Mouse (Mus musculus): ENCODE measurements around the gene Mta3. TPM values are rescaled to one million over a fixed set of nuclear protein-coding genes. Genes with fewer than 3 reads are reported as not detected.

Mta3 gene
- polyA plus RNA-seq, 1 experiment, result 30.5 TPM

- WGBS, result 54% methylated on average over 9 of the region's 9 CpGs
- Histone ChIP-seq H3K27me3 (ENCODE audit: control insufficient read depth, insufficient read depth, low read length) (no peaks in the 10 kb centered on the region), H3K4me1 (ENCODE audit: control insufficient read depth, insufficient read depth, insufficient read length) (peaks cover 12% of the 10 kb centered on the region; the same call in 1 of the 2 replicates), H3K27ac (ENCODE audit: insufficient read depth, low read length) (peak overlapping the region; percentile 13), H3K4me3 (ENCODE audit: extremely low read depth, insufficient read depth, insufficient read length) (no peak overlapping the region), H3K36me3 (ENCODE audit: control insufficient read depth, insufficient read depth, low read length) (peaks cover 10% of the 10 kb centered on the region; the same call in 1 of the 2 replicates)
- DNase-seq (ENCODE audit: low read depth in 1 of 2, low spot score in 2 of 2), result no peak
- TF ChIP-seq CTCF (IDR thresholded peaks at IDR 0.05; ENCODE audit: extremely low read depth, insufficient read depth, insufficient read length, insufficient replicate concordance), result no peak
- no peak for TF ChIP-seq POLR2A (IDR thresholded peaks at IDR 0.05; ENCODE audit: low read depth, low read length)
Measured at GRCm38 (mm10) chr17:83777462-83778051, 71.6 kb downstream of the Mta3 start.

GRCm38 (mm10) chr17:83780228-83780627 is 74.3 kb downstream of the Mta3 start:
- H3K4me3 ChIP-seq (ENCODE audit: extremely low read depth, insufficient read depth, insufficient read length), result no peak overlapping the region
- 81% methylated on average over 5 of the region's 5 CpGs for WGBS
- no peak overlapping the region for H3K27ac ChIP-seq (ENCODE audit: insufficient read depth, low read length)
- TF ChIP-seq CTCF (IDR thresholded peaks at IDR 0.05; ENCODE audit: extremely low read depth, insufficient read depth, insufficient read length, insufficient replicate concordance), result no peak
- no peak for TF ChIP-seq POLR2A (IDR thresholded peaks at IDR 0.05; ENCODE audit: low read depth, low read length)
- 0 out of 2 replicates have a peak, but pooled peaks cover 3% of the 10 kb centered on the region for H3K4me1 ChIP-seq (ENCODE audit: control insufficient read depth, insufficient read depth, insufficient read length)
- peaks cover 17% of the 10 kb centered on the region for H3K36me3 ChIP-seq (ENCODE audit: control insufficient read depth, insufficient read depth, low read length)
- no peaks in the 10 kb centered on the region for H3K27me3 ChIP-seq (ENCODE audit: control insufficient read depth, insufficient read depth, low read length)
- DNase-seq (ENCODE audit: low read depth in 1 of 2, low spot score in 2 of 2), result no peak

- TF ChIP-seq POLR2A (IDR thresholded peaks at IDR 0.05; ENCODE audit: low read depth, low read length) (no peak), CTCF (IDR thresholded peaks at IDR 0.05; ENCODE audit: extremely low read depth, insufficient read depth, insufficient read length, insufficient replicate concordance) (no peak)
- no peak overlapping the region for H3K4me3 ChIP-seq (ENCODE audit: extremely low read depth, insufficient read depth, insufficient read length)
- 92% methylated on average over 5 of the region's 5 CpGs for WGBS
- H3K27ac ChIP-seq (ENCODE audit: insufficient read depth, low read length), result no peak overlapping the region
- H3K27me3 ChIP-seq (ENCODE audit: control insufficient read depth, insufficient read depth, low read length), result no peaks in the 10 kb centered on the region
- H3K36me3 ChIP-seq (ENCODE audit: control insufficient read depth, insufficient read depth, low read length), result peaks cover 17% of the 10 kb centered on the region
- DNase-seq (ENCODE audit: low read depth in 1 of 2, low spot score in 2 of 2), result no peak
- peaks cover 4% of the 10 kb centered on the region; the same call in 1 of the 2 replicates for H3K4me1 ChIP-seq (ENCODE audit: control insufficient read depth, insufficient read depth, insufficient read length)
Measured at GRCm38 (mm10) chr17:83782740-83783139, 76.8 kb downstream of the Mta3 start.

- Histone ChIP-seq H3K36me3 (ENCODE audit: control insufficient read depth, insufficient read depth, low read length) (peaks cover 22% of the 10 kb centered on the region), H3K27me3 (ENCODE audit: control insufficient read depth, insufficient read depth, low read length) (no peaks in the 10 kb centered on the region), H3K4me1 (ENCODE audit: control insufficient read depth, insufficient read depth, insufficient read length) (peaks cover 6% of the 10 kb centered on the region; the same call in 1 of the 2 replicates), H3K4me3 (ENCODE audit: extremely low read depth, insufficient read depth, insufficient read length) (no peak overlapping the region), H3K27ac (ENCODE audit: insufficient read depth, low read length) (peak overlapping the region; percentile 54)
- DNase-seq (ENCODE audit: low read depth in 1 of 2, low spot score in 2 of 2), result no peak
- WGBS, result 92% methylated on average over 6 of the region's 6 CpGs
- TF ChIP-seq CTCF (IDR thresholded peaks at IDR 0.05; ENCODE audit: extremely low read depth, insufficient read depth, insufficient read length, insufficient replicate concordance) (no peak), POLR2A (IDR thresholded peaks at IDR 0.05; ENCODE audit: low read depth, low read length) (no peak)
Measured at GRCm38 (mm10) chr17:83786418-83786817, 80.5 kb downstream of the Mta3 start.

- 41% methylated on average over 5 of the region's 5 CpGs for WGBS
- peaks cover 25% of the 10 kb centered on the region for H3K36me3 ChIP-seq (ENCODE audit: control insufficient read depth, insufficient read depth, low read length)
- H3K4me3 ChIP-seq (ENCODE audit: extremely low read depth, insufficient read depth, insufficient read length), result no peak overlapping the region
- H3K27me3 ChIP-seq (ENCODE audit: control insufficient read depth, insufficient read depth, low read length), result no peaks in the 10 kb centered on the region
- TF ChIP-seq POLR2A (IDR thresholded peaks at IDR 0.05; ENCODE audit: low read depth, low read length) (no peak), CTCF (IDR thresholded peaks at IDR 0.05; ENCODE audit: extremely low read depth, insufficient read depth, insufficient read length, insufficient replicate concordance) (no peak)
- DNase-seq (ENCODE audit: low read depth in 1 of 2, low spot score in 2 of 2), result no peak
- peaks cover 6% of the 10 kb centered on the region; the same call in 1 of the 2 replicates for H3K4me1 ChIP-seq (ENCODE audit: control insufficient read depth, insufficient read depth, insufficient read length)
- H3K27ac ChIP-seq (ENCODE audit: insufficient read depth, low read length), result no peak overlapping the region
Measured at GRCm38 (mm10) chr17:83790158-83790557, 84.2 kb downstream of the Mta3 start.

- 96% methylated on average over 23 of the region's 23 CpGs for WGBS
- H3K27me3 ChIP-seq (ENCODE audit: control insufficient read depth, insufficient read depth, low read length), result no peaks in the 10 kb centered on the region
- DNase-seq (ENCODE audit: low read depth in 1 of 2, low spot score in 2 of 2), result no peak
- H3K4me3 ChIP-seq (ENCODE audit: extremely low read depth, insufficient read depth, insufficient read length), result no peak overlapping the region
- peaks cover 2% of the 10 kb centered on the region; the same call in 1 of the 2 replicates for H3K4me1 ChIP-seq (ENCODE audit: control insufficient read depth, insufficient read depth, insufficient read length)
- TF ChIP-seq CTCF (IDR thresholded peaks at IDR 0.05; ENCODE audit: extremely low read depth, insufficient read depth, insufficient read length, insufficient replicate concordance), result no peak
- TF ChIP-seq POLR2A (IDR thresholded peaks at IDR 0.05; ENCODE audit: low read depth, low read length), result no peak
- H3K27ac ChIP-seq (ENCODE audit: insufficient read depth, low read length), result no peak overlapping the region
- peaks cover 28% of the 10 kb centered on the region for H3K36me3 ChIP-seq (ENCODE audit: control insufficient read depth, insufficient read depth, low read length)
Measured at GRCm38 (mm10) chr17:83792388-83792787, 86.4 kb downstream of the Mta3 start.

GRCm38 (mm10) chr17:83795121-83795520 is 89.2 kb downstream of the Mta3 start:
- no peak for DNase-seq (ENCODE audit: low read depth in 1 of 2, low spot score in 2 of 2)
- Histone ChIP-seq H3K36me3 (ENCODE audit: control insufficient read depth, insufficient read depth, low read length) (peaks cover 22% of the 10 kb centered on the region), H3K4me1 (ENCODE audit: control insufficient read depth, insufficient read depth, insufficient read length) (peaks cover 9% of the 10 kb centered on the region; the same call in 1 of the 2 replicates), H3K4me3 (ENCODE audit: extremely low read depth, insufficient read depth, insufficient read length) (no peak overlapping the region), H3K27me3 (ENCODE audit: control insufficient read depth, insufficient read depth, low read length) (no peaks in the 10 kb centered on the region), H3K27ac (ENCODE audit: insufficient read depth, low read length) (no peak overlapping the region)
- 96% methylated on average over 17 of the region's 17 CpGs for WGBS
- no peak for TF ChIP-seq CTCF (IDR thresholded peaks at IDR 0.05; ENCODE audit: extremely low read depth, insufficient read depth, insufficient read length, insufficient replicate concordance)
